Mouse (Mus musculus): ENCODE data around the gene Sh3gl2. TPM values are rescaled to one million over a fixed set of nuclear protein-coding genes. Genes with fewer than 3 reads are reported as not detected.

Sh3gl2 gene
- total and polyA plus RNA-seq, 2 experiments from 2014 or later: 47.4 to 123 TPM

DNA sequence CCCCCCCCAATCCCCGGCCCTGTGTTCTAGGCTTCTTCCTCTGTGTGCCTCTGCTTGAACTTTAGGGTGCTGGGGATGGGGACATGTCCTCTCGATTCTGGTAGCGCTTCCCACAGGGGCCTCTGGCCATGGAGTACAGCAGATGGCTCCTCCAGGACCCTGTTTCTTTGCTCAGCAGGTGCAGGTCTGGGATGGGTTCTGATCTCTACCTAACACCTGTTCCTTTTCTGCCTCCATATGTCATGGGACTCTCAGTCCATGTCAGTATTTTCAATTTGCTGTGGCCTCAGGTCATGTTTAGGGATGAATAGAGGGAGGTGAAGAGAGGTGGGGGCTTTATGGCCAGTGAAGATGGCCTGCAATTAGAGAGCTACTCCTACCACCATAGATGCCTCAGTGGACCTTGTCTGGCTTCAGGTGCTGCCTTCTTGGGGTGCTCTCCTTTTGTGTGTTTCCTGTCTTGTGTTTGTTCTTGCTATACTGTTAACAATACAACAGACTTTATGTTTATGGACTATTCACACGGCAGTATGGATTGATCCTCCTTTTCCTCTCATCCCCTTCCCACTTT, 52.9 kb downstream of the Sh3gl2 start:
- peak; percentile 15 for DNase-seq (ENCODE audit: low spot score)
- H3K4me1 ChIP-seq (ENCODE audit: insufficient read depth, low read length): no peaks in the 10 kb centered on the region
- no peak overlapping the region for H3K27ac ChIP-seq (ENCODE audit: low read depth, low read length)
- ATAC-seq (ENCODE audit: low FRiP score): no peak
- no peaks in the 10 kb centered on the region for H3K36me3 ChIP-seq (ENCODE audit: insufficient read depth, low read length)
- no peak for TF ChIP-seq CTCF (IDR thresholded peaks at IDR 0.05)
- WGBS: 85% methylated on average over 3 of the region's 4 CpGs
- no peak overlapping the region for H3K4me3 ChIP-seq (ENCODE audit: low read depth, low read length)
- no peaks in the 10 kb centered on the region for H3K9me3 ChIP-seq (ENCODE audit: low read length)
- no peak overlapping the region for H3K4me2 ChIP-seq (ENCODE audit: low read depth, low read length, poor library complexity, severe bottlenecking)
- no peaks in the 10 kb centered on the region for H3K27me3 ChIP-seq (ENCODE audit: insufficient read depth, low read length)
- H3K9ac ChIP-seq (replicated peaks; ENCODE audit: low read length, poor library complexity, severe bottlenecking): no peak overlapping the region

DNA sequence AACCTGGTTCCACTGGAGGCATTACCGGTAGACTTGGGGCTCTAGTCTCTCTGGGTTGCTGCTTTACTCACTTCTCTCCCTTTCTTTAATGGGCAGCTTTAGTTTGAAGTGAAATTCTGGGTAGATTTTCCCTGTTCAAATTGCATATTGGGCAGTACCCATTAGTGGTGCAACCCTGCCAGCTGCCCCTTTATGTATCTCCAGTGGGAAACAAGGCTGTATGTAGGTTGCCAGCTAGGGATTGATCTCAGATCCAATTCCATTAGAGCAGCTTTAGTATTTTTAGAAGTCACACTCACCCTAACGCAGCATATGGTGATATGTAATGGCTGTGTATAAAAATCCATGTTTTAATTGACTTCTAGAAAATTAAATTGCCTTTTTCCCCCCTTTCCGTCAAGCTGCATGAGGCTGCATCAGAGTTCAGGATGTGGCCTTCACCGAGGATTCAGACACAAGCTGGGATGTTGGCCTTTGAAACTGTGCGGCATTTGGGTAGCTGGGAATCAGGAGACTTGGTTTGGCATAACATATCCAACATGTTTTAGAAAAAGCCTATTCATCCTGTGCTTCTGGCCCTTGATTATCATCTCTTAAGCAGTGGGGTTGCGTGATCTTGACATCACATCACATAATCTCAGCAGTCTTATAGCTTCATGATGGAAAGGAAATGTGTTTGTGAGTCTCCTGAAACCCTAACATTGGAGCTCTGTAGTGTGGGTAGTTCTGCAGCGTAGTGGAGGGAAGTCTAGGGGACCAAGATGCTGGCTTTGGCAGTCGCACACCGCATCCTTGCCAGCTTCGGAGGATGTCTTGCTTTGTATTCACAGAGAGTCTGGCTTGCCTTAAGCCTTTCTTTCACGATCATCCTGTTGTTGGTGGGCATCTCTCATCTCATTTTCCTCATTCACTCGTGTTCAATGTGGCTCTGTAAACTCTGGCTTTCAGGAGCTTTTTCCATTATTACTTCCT, 56.0 kb downstream of the Sh3gl2 start:
- DNase-seq (ENCODE audit: low spot score): peak; percentile 82
- H3K9ac ChIP-seq (replicated peaks; ENCODE audit: low read length, poor library complexity, severe bottlenecking): no peak overlapping the region
- no peak for TF ChIP-seq CTCF (IDR thresholded peaks at IDR 0.05)
- H3K36me3 ChIP-seq (ENCODE audit: insufficient read depth, low read length): no peaks in the 10 kb centered on the region
- H3K27me3 ChIP-seq (ENCODE audit: insufficient read depth, low read length): no peaks in the 10 kb centered on the region
- H3K4me3 ChIP-seq (ENCODE audit: low read depth, low read length): no peak overlapping the region
- no peaks in the 10 kb centered on the region for H3K9me3 ChIP-seq (ENCODE audit: low read length)
- 64% methylated on average over 12 of the region's 12 CpGs for WGBS
- peak overlapping the region; percentile 55 for H3K27ac ChIP-seq (ENCODE audit: low read depth, low read length)
- H3K4me1 ChIP-seq (ENCODE audit: insufficient read depth, low read length): no peaks in the 10 kb centered on the region
- no peak overlapping the region for H3K4me2 ChIP-seq (ENCODE audit: low read depth, low read length, poor library complexity, severe bottlenecking)
- ATAC-seq (ENCODE audit: low FRiP score): peak; percentile 70

DNA sequence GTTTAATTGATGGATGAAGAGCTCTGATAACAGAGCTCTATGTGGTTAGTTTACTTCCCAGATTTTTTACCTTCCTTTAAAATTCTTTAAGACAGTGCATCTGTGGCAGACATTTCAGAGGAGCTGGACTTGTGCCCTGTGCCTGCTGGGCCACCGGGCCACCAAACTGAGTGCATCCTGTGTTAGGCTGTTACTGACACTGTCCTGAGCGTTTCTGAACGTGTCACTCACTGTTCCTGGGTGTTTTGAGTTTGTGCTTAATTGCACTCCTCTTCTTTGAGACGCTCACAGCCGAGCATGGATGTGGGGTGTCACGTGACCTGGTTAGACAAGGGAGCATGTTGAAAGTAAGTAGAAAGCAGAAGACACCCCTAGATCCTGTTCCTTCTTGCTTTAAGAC, 57.2 kb downstream of the Sh3gl2 start:
- Histone ChIP-seq H3K36me3 (ENCODE audit: insufficient read depth, low read length) (no peaks in the 10 kb centered on the region), H3K4me1 (ENCODE audit: insufficient read depth, low read length) (no peaks in the 10 kb centered on the region), H3K4me2 (ENCODE audit: low read depth, low read length, poor library complexity, severe bottlenecking) (no peak overlapping the region), H3K9me3 (ENCODE audit: low read length) (no peaks in the 10 kb centered on the region), H3K9ac (replicated peaks; ENCODE audit: low read length, poor library complexity, severe bottlenecking) (no peak overlapping the region), H3K27me3 (ENCODE audit: insufficient read depth, low read length) (no peaks in the 10 kb centered on the region), H3K4me3 (ENCODE audit: low read depth, low read length) (no peak overlapping the region), H3K27ac (ENCODE audit: low read depth, low read length) (peak overlapping the region; percentile 57)
- WGBS: 64% methylated on average over 6 of the region's 6 CpGs
- no peak for TF ChIP-seq CTCF (IDR thresholded peaks at IDR 0.05)
- ATAC-seq (ENCODE audit: low FRiP score): no peak
- peak; percentile 17 for DNase-seq (ENCODE audit: low spot score)

DNA sequence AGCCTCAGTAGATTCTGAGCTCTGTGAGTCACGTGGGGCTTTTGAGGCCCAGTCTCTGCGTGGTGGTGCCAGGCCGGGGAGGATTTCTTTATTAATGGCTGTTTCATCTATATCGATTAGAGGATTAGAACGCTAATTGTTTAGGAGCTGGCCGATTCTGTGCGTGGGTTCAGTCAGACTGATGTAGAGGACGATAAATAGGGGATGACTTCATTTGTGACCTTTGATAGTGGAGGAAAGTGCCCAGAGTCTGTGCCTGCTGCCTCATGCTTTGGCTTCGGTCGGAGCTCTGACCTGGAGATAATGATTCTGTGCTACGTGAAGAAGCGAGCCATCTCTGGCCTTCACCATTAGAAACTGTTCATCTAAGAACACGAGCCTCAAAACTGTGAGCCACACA, 57.7 kb downstream of the Sh3gl2 start:
- Histone ChIP-seq H3K4me1 (ENCODE audit: insufficient read depth, low read length) (no peaks in the 10 kb centered on the region), H3K9ac (replicated peaks; ENCODE audit: low read length, poor library complexity, severe bottlenecking) (no peak overlapping the region), H3K36me3 (ENCODE audit: insufficient read depth, low read length) (no peaks in the 10 kb centered on the region), H3K4me3 (ENCODE audit: low read depth, low read length) (no peak overlapping the region), H3K27me3 (ENCODE audit: insufficient read depth, low read length) (no peaks in the 10 kb centered on the region), H3K27ac (ENCODE audit: low read depth, low read length) (peak overlapping the region; percentile 57), H3K9me3 (ENCODE audit: low read length) (no peaks in the 10 kb centered on the region), H3K4me2 (ENCODE audit: low read depth, low read length, poor library complexity, severe bottlenecking) (no peak overlapping the region)
- no peak for DNase-seq (ENCODE audit: low spot score)
- no peak for TF ChIP-seq CTCF (IDR thresholded peaks at IDR 0.05)
- WGBS: 70% methylated on average over 13 of the region's 13 CpGs
- ATAC-seq (ENCODE audit: low FRiP score): no peak

DNA sequence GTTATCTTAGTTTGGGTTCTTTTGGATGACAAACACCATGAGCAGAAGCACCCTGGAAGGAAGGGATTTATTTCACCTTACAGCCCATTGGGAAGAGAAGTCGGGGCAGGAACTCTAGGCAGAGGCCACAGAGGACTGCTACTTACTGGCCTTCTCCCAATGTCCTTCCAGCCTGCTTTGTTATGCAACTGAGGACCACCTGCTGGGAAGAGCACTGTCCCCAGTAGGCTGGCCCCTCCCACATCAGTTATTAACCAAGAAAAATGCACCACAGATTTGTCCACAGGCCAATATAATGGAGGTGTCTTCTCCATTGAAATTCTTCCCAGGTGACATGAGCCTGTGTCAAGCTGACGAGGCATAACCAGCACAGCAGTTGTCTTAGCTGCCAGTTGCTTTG, 62.5 kb downstream of the Sh3gl2 start:
- H3K4me1 ChIP-seq (ENCODE audit: insufficient read depth, low read length): 0 out of 2 replicates have a peak, but pooled peaks cover 3% of the 10 kb centered on the region
- no peak overlapping the region for H3K4me3 ChIP-seq (ENCODE audit: low read depth, low read length)
- H3K9ac ChIP-seq (replicated peaks; ENCODE audit: low read length, poor library complexity, severe bottlenecking): no peak overlapping the region
- TF ChIP-seq CTCF (IDR thresholded peaks at IDR 0.05): no peak
- no peak overlapping the region for H3K27ac ChIP-seq (ENCODE audit: low read depth, low read length)
- H3K36me3 ChIP-seq (ENCODE audit: insufficient read depth, low read length): no peaks in the 10 kb centered on the region
- ATAC-seq (ENCODE audit: low FRiP score): no peak
- H3K9me3 ChIP-seq (ENCODE audit: low read length): no peaks in the 10 kb centered on the region
- H3K27me3 ChIP-seq (ENCODE audit: insufficient read depth, low read length): no peaks in the 10 kb centered on the region
- WGBS: 68% methylated on average over 2 of the region's 2 CpGs
- no peak overlapping the region for H3K4me2 ChIP-seq (ENCODE audit: low read depth, low read length, poor library complexity, severe bottlenecking)
- DNase-seq (ENCODE audit: low spot score): no peak

GRCm38 (mm10) chr4:85272877-85273276, 68.0 kb downstream of the Sh3gl2 start:
- DNase-seq (ENCODE audit: low spot score) (no peak), ATAC-seq (ENCODE audit: low FRiP score) (0 out of 2 replicates have a peak, but pooled peaks have one; percentile 41)
- H3K27me3 ChIP-seq (ENCODE audit: insufficient read depth, low read length): no peaks in the 10 kb centered on the region
- 0 out of 2 replicates have a peak, but pooled peaks cover 3% of the 10 kb centered on the region for H3K4me1 ChIP-seq (ENCODE audit: insufficient read depth, low read length)
- H3K36me3 ChIP-seq (ENCODE audit: insufficient read depth, low read length): no peaks in the 10 kb centered on the region
- 78% methylated on average over 4 of the region's 4 CpGs for WGBS
- TF ChIP-seq CTCF (IDR thresholded peaks at IDR 0.05): no peak
- H3K4me2 ChIP-seq (ENCODE audit: low read depth, low read length, poor library complexity, severe bottlenecking): no peak overlapping the region
- no peaks in the 10 kb centered on the region for H3K9me3 ChIP-seq (ENCODE audit: low read length)
- H3K4me3 ChIP-seq (ENCODE audit: low read depth, low read length): no peak overlapping the region
- no peak overlapping the region for H3K9ac ChIP-seq (replicated peaks; ENCODE audit: low read length, poor library complexity, severe bottlenecking)
- H3K27ac ChIP-seq (ENCODE audit: low read depth, low read length): no peak overlapping the region
